Mouse (Mus musculus) frontal cortex, postnatal 10 days (tissue): ENCODE measurements around the gene Hist1h2bg.
A peak's percentile ranks its signal among the peaks of the same experiment; 100 is the strongest.

Experiments
- DNase-seq, 2 experiments: peaks; one replicate each; pipeline ENCODE4 v3.0.0; 2022; ENCODE audit warnings: low spot score in 2 of 2, mixed read lengths in 1 of 2

Hist1h2bg gene

GRCm38 (mm10) chr13:23571022-23571503 lies at the start of gene Hist1h2bg, which contains the start of gene Hist1h2ae:
Hist1h2bg (plus strand) TSS chr13:23571396.
Hist1h2ae (minus strand) TSS chr13:23571220.
- DNase-seq: peak; percentile 65 to 66

DNA sequence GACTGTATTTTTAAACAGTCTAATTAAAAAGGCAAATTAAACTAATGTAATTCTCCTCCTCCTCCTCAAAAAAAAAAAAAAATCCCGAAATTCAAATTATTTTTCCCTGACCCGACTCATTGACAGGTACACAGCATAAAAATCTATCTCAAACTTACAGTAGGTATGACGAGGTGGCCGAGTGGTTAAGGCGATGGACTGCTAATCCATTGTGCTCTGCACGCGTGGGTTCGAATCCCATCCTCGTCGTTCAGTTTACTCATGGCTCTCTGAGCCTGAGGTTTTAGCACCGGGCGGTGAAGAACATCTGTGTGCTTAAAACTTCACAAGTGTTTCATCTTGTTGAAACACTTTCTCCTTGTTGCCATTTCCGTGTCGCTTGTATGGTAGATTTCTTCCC lies 49.5 kb upstream of the Hist1h2bg start:
- peak in 1 of 2 experiments; percentile 69 for DNase-seq

GRCm38 (mm10) chr13:23523976-23524375 lies 47.2 kb upstream of the Hist1h2bg start:
- DNase-seq: no peak

GRCm38 (mm10) chr13:23524654-23525053 lies 46.5 kb upstream of the Hist1h2bg start:
- DNase-seq: peak in 1 of 2 experiments; percentile 65

GRCm38 (mm10) chr13:23525901-23526300 lies 45.3 kb upstream of the Hist1h2bg start:
- DNase-seq: no peak

DNA sequence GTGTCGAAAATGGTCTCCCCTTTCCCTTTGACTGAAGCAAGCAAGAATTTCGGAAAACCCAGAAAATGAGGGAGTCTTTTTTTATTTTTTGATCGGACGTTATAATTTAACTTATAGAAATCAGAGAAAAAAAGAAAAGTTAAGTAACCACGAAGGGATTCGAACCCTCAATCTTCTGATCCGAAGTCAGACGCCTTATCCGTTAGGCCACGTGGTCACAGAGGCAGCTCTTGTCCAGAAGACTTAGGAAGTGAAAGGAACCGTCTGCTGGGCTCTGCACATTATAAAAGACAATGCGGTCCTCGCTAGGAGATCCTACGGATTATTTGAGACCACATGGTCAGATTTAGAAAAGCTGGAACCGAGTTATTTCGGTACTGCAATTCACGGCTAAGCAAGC lies 44.9 kb upstream of the Hist1h2bg start:
- peak; percentile 71 to 89 for DNase-seq

GRCm38 (mm10) chr13:23529005-23529404 lies 42.2 kb upstream of the Hist1h2bg start:
- no peak for DNase-seq

DNA sequence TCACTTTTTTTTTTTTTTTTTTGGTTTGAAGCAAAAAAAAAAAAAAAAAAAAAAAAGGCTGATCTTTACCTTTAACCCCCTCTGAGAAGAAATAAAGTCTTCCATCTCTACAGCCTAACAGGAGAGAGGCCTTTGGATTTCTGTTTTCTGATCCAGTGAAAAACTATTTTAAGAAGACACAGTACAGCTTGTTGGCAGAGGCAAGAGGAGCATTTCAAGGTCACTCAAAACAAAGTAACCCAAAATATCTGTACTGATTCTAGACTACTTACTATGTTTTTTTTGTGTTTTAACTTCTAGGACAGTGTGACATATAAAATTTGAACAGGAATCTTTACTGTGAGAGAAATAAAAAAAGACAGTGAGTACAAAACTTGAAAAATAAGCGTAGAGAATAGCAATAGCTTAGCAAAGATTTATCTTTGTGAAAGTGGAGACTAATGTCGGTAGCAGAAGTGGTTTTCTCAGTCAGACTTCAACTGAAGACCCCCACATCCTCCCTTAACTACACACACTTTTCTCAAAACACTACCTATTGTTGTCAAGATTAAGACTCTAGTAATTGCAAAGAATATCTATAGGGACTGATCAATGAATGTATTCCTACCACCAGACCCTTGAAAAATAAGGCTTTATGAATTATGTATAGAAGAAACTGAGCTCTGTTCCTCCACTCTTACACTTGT lies 41.6 kb upstream of the Hist1h2bg start:
- no peak for DNase-seq

DNA sequence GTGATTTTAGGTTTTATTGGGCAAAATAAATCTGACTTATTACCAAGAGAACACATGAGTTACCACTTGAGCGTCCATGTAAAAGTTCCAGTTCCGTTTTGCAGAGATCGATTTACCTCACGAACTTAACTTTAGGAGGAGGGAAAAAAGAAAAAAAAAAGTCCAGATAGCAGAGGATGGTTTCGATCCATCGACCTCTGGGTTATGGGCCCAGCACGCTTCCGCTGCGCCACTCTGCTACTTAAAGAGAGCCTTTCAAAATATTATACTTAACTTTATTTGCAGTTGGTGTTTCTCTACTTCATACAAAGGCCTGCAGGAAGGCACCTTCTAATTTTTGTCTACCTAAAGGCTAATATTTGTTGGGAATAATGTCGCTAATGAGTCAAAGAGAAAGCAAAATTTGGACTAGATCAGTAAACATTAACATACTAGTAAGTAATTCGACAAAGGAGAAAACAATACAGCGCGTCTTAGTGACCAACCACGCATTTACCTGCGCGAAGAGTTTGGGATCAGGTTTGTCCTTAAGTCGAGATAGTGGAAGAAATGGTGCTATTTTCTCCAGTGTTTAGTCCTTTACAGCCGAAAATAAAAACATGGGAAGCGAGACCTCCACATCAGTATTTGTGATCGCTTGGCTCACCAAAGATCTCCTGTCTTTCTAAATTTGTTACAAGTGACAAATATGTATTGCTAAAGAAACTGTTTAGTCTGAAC lies 40.9 kb upstream of the Hist1h2bg start:
- DNase-seq: peak in 1 of 2 experiments; percentile 67

- DNase-seq: peak; percentile 96 to 97
These were observed 40.0 kb upstream of the Hist1h2bg start, which contains the start of gene Hist1h4h for GRCm38 (mm10) chr13:23530901-23531875. Hist1h4h (plus strand) TSS chr13:23531050.

DNA sequence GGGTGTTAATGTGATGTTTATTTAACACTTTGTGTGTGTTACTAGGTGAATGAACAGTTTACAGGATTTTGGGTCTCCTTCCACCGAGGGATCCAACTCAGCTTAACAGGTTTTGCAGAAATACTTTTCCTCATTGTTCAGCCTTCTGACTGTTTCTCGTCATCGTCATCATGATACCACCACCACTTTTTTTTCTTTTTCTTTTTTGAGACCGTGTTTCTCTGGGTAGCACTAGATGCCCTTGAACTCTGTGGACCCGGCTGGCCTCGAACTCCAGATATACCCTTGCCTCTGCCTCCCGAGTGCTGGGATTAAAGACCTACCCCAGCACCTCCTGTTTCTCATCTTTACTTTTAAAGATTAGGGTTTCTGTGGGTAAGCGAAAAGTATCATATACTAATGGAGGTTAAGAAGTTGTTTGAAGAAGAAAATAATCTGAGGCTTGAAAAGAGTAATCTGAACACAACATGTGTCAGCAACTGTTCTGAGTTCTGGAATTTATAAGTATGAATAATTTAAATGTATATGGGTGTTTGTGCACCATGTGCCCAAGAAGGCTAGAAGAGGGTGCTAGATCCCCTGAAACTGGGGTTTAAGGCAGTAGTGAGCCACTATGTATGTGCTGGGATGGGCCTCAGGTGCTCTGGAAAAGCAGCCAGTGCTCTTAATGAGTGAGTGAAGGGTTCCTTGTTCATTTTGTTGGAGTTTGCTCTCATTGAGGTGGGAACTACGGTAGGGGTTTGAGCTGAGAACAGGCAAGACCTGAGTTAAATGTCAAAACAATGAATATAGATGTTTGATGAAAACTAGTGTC lies 38.7 kb upstream of the Hist1h2bg start:
- DNase-seq: no peak

- DNase-seq: peak; percentile 61 to 64
These were observed 37.4 kb upstream of the Hist1h2bg start, which contains the start of gene Hist1h2af for GRCm38 (mm10) chr13:23533560-23534367. Hist1h2af (plus strand) TSS chr13:23533906.

DNA sequence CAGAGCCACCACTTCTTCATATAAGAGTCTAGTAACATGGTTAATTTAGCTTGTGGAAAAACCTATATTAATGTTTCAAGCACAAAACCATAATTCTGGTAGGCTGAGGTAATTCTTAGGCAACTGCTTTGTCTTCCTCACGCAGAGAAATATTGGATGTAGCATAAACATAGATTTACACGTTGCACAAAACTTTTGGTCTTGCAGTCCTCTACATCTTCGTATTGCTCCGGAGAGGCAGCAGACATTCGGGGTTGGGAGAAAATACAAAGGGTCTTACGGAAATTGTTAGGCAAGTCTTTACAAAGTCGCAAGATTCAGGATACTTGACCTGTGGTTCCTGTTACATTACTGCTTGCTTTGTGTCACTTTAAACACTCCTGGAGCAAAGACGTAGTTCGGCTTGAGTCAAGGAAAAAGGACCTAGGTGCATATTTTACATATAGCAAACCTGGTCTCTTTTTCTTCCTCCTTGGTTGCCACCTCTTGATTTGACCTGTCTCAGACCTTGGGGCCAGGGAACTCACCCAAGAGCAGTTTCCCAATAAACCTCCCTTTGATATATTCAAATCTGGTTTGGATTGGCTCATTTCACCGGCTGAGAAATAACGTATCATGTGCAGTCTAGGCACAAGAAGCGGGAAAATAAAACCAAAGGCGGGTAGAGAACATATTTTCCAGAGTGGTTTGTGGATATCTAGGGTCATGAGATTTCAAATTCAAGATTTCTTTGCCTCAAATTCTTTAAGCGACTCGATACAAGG lies 36.6 kb upstream of the Hist1h2bg start:
- no peak for DNase-seq

GRCm38 (mm10) chr13:23535137-23536075 lies 35.8 kb upstream of the Hist1h2bg start, which contains the start of gene Hist1h3g:
Hist1h3g (plus strand) TSS chr13:23535422.
- DNase-seq: peak; percentile 89 to 90

DNA sequence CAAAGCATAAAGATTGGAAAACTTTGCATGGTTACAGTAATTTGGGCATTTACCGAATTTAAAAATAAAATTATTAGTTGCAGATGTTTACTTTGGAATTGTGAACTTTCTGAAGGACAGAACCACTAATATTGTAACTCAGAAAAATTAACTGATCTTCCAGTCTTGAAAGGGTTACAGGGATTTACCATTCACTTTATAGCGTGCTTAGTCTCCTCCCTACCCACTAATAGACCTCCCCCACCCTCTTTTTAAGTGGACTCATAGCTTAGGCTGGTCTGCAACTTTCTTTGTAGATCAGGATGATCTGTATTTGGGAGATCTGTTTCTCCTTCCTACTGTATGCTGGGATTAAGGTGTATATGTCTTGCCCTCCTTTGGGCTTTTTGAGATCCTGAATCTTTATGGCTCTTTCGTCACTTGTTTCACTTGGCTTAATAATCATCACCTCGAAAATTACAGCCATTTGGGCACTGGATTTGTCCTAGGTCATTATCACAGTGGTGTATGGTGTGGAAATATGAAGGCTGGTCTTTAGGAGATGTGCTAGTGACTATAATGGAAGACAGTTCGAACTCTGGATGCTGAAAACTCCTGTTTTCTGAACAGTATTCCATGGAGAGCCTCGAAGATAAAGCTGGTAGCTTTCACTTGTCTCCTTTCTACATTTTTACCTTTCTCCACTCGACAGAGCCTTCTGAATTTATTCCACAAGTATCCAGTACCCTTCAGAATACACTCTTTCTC lies 34.9 kb upstream of the Hist1h2bg start:
- no peak for DNase-seq

DNA sequence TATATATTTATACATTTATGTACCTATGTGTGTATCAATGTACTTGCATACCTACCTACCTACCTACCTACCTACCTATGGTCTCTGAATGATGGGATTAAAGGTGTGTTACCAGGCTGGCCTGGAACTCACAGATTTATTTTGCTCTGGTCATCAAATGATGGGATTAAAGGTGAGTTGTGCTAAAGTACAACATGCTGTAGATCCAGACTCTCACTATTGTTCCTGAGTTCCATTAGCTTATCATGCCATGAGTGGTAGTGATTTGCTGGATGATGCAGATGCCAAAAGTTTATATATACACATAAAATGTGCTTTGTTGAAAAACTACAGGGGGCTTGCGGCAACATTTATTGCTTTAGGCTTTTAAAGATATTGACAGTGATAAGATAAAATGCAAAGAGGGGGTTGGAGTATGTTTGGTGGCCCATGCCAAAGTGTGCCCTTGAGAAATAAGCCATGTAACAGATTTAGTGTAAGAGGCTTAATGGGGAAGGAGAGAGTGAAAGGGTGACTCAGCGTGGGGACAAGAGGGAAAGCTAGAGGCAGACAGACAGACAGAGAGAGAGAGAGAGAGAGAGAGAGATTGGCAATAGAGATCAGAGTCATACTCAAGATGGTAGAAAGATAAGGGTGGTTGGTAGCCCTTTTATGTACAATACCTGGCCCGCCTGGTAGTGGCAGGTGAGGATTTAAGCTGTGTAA lies 34.0 kb upstream of the Hist1h2bg start:
- DNase-seq: no peak
